Mouse (Mus musculus): Measurements from ENCODE around the gene Snai1.

- TF ChIP-seq CTCF (conservative IDR thresholded peaks at IDR 0.05; ENCODE audit: low read length), result peak; percentile 48
- TF ChIP-seq NANOG (IDR thresholded peaks at IDR 0.05; ENCODE audit: borderline replicate concordance, low read length), result no peak
- TF ChIP-seq POU5F1 (IDR thresholded peaks at IDR 0.05; ENCODE audit: borderline replicate concordance, low read length), result no peak
Observed at GRCm38 (mm10) chr2:167519606-167520252, 18.3 kb upstream of the Snai1 start.

Measured in E14TG2a.4 (cell line).